Mouse (Mus musculus): ENCODE measurements around the gene Mgmt.

The Mgmt gene

DNA sequence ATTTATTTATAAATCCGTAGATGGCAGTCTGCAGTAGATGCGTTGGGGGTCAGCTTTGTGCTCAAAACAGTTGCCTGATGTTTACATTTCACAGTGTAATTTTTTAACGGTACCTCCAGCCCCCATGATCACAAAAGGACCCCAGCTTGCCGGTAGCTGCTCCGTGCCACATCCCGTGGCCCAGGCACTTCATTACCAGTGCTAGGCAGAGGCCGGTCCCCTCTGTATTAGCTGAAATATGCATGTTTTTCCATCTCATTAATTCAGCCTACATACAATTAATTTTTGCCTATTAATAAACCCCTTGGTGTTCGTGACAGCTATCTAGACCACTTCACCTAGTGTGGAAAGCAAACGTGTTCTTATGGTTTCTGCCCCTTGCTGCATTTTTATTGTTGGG, 169.8 kb downstream of the Mgmt start:
- no peak for DNase-seq

DNA sequence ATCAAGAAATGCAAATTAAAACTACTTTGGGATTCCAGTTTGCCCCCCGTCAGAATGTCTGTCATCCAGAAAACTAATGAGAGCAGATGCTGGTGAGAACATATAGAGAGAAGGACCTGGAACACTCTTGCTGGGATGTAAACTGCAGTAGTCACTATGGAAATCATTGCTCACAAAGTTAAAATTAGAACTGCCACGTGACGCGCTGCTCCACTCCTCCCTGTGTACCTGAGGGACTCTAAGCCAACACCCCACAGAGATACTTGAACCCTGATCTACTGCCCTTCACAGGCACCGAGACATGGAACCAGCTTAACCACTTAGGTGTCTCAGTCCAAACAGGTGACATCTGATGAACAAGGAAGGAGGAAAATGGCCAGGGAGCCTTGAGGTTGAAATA, 171.0 kb downstream of the Mgmt start:
- DNase-seq: no peak

GRCm38 (mm10) chr7:137066211-137066610, 171.8 kb downstream of the Mgmt start:
- DNase-seq: no peak

GRCm38 (mm10) chr7:137066997-137067396, 172.6 kb downstream of the Mgmt start:
- no peak for DNase-seq

GRCm38 (mm10) chr7:137067758-137068157, 173.3 kb downstream of the Mgmt start:
- no peak for DNase-seq

- DNase-seq: no peak
These were observed 174.4 kb downstream of the Mgmt start for GRCm38 (mm10) chr7:137068796-137069195.

DNA sequence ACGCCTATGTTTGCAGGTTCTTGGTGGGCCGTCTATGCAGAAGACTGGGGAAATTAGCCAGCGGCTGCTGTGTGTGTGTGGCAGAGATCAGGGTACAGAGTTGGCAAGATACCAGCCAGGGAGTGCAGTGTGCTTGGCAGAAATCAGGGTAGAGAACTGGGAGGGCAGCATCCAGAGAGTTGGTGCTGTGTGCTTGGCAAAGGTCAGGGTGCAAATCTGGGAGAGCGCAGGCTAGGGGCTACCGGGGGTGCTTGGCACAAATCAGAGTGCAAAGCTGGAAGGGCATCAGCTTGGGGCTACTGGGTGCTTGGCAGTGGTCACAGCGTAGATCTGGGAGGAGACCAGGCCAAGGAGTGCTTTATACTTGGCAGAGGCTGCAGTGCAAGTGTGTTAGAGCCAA, 175.4 kb downstream of the Mgmt start:
- DNase-seq: no peak

GRCm38 (mm10) chr7:137071346-137071745, 176.9 kb downstream of the Mgmt start:
- no peak for DNase-seq

DNA sequence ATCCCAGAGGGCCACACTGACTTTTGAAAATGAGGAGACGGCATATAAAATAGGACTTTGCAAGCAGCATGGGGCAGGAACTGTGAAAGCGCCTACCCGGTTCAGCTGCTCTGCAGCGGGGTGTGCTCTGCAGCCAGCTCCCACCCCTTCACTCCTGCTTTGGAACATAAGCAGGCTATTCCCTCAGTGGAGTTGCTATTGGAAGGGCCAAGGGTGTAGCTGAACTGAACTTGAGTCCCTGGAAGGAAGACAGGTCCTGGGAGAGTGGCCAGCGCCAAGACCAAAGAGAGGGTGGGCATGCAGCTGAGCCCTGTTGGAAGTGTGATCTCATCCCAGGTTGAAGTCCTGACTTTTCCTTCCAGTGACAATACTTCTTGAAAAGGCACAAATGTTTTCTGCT, 179.5 kb downstream of the Mgmt start:
- DNase-seq: no peak

GRCm38 (mm10) chr7:137074324-137074723, 179.9 kb downstream of the Mgmt start:
- DNase-seq: no peak

DNA sequence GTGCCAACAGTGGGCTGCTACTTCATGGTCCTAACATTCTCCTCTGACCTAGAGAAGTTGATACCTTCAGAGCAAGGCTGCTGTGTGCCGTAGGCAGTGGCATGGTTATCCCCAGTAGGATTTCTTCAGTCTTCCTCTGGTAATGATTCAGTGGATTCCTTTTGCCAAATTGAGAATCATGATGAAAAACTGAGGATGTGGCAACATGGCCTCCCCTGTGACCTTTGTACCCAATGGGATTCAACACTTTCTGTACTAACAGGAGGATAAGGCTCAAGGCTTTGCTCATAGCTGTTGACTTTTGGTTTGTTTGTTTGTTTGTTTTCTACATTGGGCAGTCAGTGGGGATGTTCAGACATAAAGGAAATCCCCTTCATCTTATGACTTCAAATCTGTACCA, 180.9 kb downstream of the Mgmt start:
- DNase-seq: no peak

DNA sequence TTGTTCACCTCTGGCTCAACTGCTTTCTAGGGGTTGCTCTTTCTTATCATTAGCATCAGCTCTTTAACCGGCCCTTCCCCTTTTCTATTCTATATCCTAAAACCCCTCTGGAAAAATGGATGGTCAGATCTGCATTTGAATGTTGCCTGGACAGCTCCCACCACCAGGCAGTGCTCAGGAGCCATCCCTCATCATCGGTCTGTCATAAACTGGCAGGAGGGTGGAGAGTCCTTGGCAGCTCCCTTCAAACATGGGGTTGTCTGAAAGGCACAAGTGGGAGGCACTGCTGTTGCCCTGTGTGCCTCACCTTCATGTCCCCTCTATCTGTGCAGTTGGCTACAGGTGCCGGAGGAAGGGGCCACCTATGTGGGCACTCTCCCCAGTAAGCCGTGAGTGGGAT, 185.8 kb downstream of the Mgmt start:
- no peak for DNase-seq

DNA sequence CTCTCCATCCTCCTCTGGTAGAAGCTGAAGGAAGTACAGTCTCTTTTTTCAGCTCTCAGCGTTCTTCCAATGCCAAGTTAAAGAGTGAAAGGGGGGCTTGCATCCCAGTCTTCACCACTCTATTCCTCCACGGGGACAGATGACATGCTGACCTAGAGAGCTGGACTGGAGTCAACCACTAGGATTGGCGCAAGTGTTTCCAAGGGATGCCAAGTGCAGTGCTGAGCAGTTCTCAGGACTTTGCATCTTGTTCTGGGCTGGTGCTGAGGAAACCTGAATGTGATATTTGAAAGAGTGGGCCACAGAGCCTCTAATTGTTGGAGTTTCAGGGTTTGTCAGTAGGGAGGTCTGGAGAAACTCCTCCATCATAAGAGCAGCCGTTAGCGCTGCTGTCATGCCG, 187.8 kb downstream of the Mgmt start:
- no peak for DNase-seq

GRCm38 (mm10) chr7:137084651-137085050, 190.2 kb downstream of the Mgmt start:
- DNase-seq: no peak

DNA sequence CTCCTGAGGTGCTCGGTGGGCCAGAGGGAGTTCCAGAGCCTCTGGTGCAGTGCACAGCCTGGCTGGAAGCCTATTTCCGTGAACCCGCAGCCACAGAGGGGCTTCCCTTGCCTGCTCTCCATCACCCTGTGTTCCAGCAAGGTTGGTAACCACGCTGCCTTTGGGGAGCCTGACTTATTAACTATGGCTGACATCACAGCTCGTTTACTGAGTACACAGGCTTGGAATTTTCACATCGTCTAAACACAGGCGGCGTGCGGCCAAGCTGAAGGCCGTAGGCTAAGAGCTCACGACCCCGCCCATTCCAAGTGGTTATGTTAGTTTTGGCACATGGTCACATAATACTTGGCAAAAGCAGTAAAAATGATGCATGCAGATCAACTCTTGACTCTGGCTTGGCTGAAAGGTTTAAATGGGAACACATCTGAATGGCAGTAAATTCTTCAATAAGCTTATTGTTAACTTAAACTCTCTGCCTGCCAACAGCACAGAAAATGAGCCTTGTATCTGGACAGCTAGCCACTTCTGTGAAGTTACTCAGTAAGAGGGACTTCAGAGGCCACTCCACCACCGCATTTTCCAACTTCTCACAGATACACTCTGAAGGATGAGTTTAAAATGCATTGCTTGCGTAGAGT, 191.7 kb downstream of the Mgmt start:
- DNase-seq: no peak

DNA sequence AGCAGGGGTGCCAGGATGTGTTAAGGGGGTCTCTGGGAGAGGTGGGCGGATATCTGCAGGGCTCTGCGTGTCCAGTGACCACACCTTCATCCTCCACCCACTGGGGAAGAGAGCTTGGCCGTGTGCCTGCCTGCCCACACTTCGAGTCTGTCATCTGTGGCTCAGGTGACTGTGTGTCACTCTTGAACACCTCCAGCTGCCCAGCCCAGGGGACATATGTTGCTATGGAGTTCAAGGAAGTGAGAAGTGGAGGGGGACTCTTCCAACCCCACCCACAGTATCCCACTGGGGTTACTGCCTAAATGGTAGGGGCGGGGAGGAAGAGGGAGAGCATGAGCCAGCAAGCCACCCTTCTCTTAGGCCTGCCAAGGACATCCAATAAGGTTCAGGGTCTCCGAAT, 192.7 kb downstream of the Mgmt start:
- DNase-seq: no peak

DNA sequence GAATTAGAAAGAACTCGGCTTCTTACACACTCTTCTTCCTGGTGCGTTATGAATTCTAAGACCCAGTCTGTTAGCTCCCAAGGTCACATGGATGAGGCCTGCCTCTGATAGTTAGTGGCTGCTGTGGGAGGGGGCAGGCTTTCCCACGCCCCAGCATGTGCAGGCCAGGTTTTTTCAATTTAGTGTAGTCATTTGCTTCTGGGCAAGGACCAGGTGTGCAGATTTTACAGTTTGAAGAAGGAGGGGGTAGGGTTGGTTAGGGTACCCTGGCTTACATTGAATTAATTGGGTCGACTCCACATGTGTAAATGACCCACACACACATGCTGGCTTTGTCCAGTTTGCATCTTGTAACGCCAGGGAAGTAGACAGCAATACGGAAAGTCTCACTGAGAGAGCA, 193.7 kb downstream of the Mgmt start:
- no peak for DNase-seq

- no peak for DNase-seq
These were observed 200.1 kb downstream of the Mgmt start for GRCm38 (mm10) chr7:137094551-137094950.

DNA sequence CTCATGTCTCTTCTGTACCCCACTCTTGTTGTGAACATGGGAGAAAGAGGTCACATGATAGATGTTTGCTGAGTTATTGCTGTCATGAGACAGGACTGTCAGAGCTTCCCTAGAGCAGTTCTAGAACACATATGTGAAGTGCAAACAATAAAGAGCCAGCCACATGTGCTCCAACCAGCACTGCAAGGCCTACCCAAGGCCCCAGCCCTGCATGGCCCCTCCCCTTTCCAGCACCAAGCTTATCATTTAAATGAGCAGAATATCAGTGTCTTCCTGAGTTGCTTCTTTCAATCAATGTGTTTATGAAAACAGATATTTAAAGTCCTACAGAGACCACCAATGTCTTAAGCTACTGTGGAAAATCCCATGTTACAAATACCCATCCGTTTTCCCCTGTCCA, 201.3 kb downstream of the Mgmt start:
- no peak for DNase-seq

- no peak for DNase-seq
These were observed 205.4 kb downstream of the Mgmt start for GRCm38 (mm10) chr7:137099766-137100165.

DNA sequence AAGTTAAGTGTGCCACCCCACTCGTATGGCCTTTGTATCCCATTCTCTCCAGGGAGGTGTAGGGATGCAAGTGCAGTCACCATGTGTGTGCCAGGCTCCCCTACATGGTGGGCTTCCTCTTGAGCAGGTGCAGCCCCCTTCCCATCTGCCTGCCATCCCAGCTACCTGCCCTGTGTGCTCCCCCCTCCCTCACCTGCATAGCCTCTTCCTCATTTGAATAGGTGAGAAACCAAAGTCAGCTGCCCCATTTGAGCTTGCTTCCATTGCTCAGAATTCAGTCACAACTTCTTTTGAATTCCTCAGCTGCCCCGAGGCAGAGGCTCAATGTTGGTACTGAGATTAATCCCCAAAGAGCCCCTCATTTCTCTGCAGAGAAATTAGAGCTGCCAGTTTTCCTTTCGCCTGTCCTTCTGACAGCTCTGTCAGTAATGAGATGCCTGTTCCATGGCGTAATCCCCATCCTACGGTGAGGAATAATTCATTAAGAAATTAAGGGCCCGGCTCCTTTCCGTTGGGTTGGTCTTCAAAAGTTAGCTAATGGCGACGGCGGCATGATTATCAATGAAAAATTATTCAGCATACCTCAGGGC, 208.3 kb downstream of the Mgmt start:
- no peak for DNase-seq

DNA sequence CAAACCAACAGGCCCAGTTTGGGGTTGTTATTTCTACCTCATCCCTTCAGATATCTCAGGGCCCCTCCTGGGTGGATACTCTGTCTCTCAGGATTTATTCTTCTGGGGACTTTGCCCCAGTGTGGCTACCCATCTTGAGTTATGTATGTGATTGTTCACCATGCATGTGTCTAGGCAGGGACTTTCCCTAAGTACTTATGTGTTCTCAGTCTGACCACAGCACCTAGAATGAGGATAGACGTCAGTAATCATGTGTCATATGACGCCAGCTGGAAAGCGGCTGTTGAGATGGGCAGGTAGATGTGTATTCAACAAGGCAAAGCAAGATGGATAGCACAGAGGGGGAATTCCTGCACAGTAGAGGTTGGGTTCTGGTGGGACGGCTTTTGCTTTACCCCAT, 217.7 kb downstream of the Mgmt start:
- DNase-seq: no peak

- no peak for DNase-seq
These were observed 221.8 kb downstream of the Mgmt start for GRCm38 (mm10) chr7:137116246-137116645.

- no peak for DNase-seq
These were observed 226.9 kb downstream of the Mgmt start for GRCm38 (mm10) chr7:137121243-137121858.

DNA sequence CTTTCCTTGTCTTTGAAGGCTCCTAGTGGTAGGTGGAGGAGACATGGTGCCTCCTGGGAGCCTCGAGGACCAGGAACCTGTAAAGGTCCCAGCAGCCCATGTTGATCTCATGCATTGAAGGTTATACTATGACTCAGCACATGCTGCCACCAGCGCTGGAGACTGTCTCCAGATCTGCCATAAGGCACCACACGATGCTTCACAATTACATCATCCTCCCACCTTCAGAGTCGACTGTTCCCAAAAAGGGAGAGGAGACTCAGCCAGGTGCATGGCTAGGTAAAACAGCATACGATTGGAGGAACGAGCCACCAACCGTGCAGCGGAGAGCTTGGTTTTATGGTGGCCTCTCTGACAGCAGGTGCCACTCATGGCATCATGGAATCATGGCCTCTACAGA, 234.3 kb downstream of the Mgmt start:
- no peak for DNase-seq
